Mouse (Mus musculus) CH12.LX (cell line): ENCODE measurements around the gene Msh3.

Source experiments
- CTCF ChIP-seq, 2 experiments: IDR thresholded peaks in 1 of 2; conservative IDR thresholded peaks in 1 of 2; 2 replicates each; pipeline ENCODE4 v1.5.1; 2011 to 2012; ENCODE audit warnings: low read depth in 2 of 2, low read length in 2 of 2, improper control_type of control experiment in 1 of 2, inconsistent platforms in 1 of 2, mild to moderate bottlenecking in 1 of 2, moderate library complexity in 1 of 2
- ELF1 ChIP-seq: IDR thresholded peaks from 2 replicates; pipeline ENCODE4 v1.6.1; 2014; ENCODE audit warnings: low read depth, mild to moderate bottlenecking, inconsistent platforms, low read length, improper control_type of control experiment
- EP300 ChIP-seq: IDR thresholded peaks from 2 replicates; pipeline ENCODE4 v1.6.1; 2011; ENCODE audit warnings: low read length, improper control_type of control experiment
- HCFC1 ChIP-seq: IDR thresholded peaks from 2 replicates; pipeline ENCODE4 v1.6.1; 2012; ENCODE audit warnings: low read depth, mild to moderate bottlenecking, inconsistent platforms, low read length, improper control_type of control experiment
- MAFK ChIP-seq: IDR thresholded peaks from 2 replicates; pipeline ENCODE4 v1.6.1; 2011; ENCODE audit warnings: low read length, improper control_type of control experiment; ENCODE audit not compliant: insufficient replicate concordance
- MAX ChIP-seq: IDR thresholded peaks from 2 replicates; pipeline ENCODE4 v1.6.1; 2011; ENCODE audit warnings: low read length, improper control_type of control experiment
- ZC3H11A ChIP-seq: IDR thresholded peaks from 2 replicates; pipeline ENCODE4 v1.6.1; 2012; ENCODE audit warnings: low read depth, mild to moderate bottlenecking, inconsistent platforms, low read length, improper control_type of control experiment

DNA sequence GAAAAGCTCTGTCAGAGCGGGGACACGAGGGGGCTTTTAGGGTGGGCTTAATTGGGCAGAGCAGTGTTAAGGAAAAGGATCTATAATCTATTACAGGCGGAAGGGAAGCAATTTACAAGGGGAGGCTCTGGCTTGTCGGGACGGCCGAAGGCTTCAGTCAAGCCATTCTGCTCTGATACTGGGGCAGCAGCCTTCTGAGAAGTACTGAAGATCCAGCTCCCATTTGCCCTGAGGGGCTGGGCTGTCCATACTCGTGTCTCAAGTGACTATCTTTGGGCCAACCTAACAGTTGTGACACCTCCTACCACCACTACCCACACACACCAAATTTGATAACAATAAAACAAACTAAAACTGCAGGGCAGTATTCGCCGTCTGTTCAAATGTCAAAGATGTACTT lies 79.5 kb downstream of the Msh3 start:
- TF ChIP-seq ELF1 (no peak), MAX (no peak), MAFK (no peak), ZC3H11A (no peak), CTCF (conservative IDR thresholded peaks at IDR 0.05 in 1 of 2, IDR thresholded peaks at IDR 0.05 in 1 of 2; ENCODE audit: low read depth in 2 of 2, low read length in 2 of 2) (no peak), HCFC1 (no peak), EP300 (no peak)
